9 mouse cellular contexts compared by ENCODE assay signal in genomic region chr3:38887381-38887991, GRCm38 (mm10). TPM values are rescaled to one million over a fixed set of nuclear protein-coding genes. Genes with fewer than 3 reads are reported as not detected.
DNase-seq lines count a peak whose midpoint lies in the region; ATAC-seq and TF ChIP-seq lines count a peak whose summit lies in the region.
"Had no signal": no experiment of that assay in that cellular context is flagged by ENCODE, and none has a peak within 500 bp of the region (broad histone marks: within the 10 kb centered on the region; RNA-seq: fewer than 3 reads in every experiment).

No protein-coding gene starts in this region.

- H3K4me3 ChIP-seq in cortical plate, adult 2 months (ENCODE audit: insufficient read depth, low read length) = peak overlapping the region; percentile 68
- peak overlapping the region; percentile 76 for H3K4me3 ChIP-seq in intestine, embryonic 15.5 days (replicated peaks)
- peak overlapping the region; percentile 87 for H3K4me3 ChIP-seq in limb, embryonic 14.5 days (replicated peaks; ENCODE audit: low read length)
- H3K4me3 ChIP-seq in midbrain, embryonic 15.5 days = peak overlapping the region; percentile 85
- H3K4me3 ChIP-seq: myocyte had no signal

- peaks cover 15% of the 10 kb centered on the region for H3K27me3 ChIP-seq in intestine, embryonic 15.5 days (replicated peaks)
- no peaks in the 10 kb centered on the region for H3K27me3 ChIP-seq in limb, embryonic 14.5 days (ENCODE audit: control insufficient read depth, insufficient read depth, low read length)
- H3K27me3 ChIP-seq in midbrain, embryonic 15.5 days (replicated peaks) = no peaks in the 10 kb centered on the region

- peak overlapping the region; percentile 92 for H3K4me2 ChIP-seq in intestine, embryonic 15.5 days (replicated peaks)
- H3K4me2 ChIP-seq in limb, embryonic 14.5 days (replicated peaks; ENCODE audit: low read depth, low read length, severe bottlenecking) = peak overlapping the region; percentile 90
- H3K4me2 ChIP-seq in midbrain, embryonic 15.5 days = peak overlapping the region; percentile 90

- no peak overlapping the region for H3K27ac ChIP-seq in cortical plate, adult 2 months (ENCODE audit: insufficient read depth, low read length)
- H3K27ac ChIP-seq in intestine, embryonic 15.5 days = no peak overlapping the region
- H3K27ac ChIP-seq in limb, embryonic 14.5 days (replicated peaks; ENCODE audit: low read depth, low read length) = peak overlapping the region; percentile 98; the same call in 1 of the 2 replicates
- H3K27ac ChIP-seq in midbrain, embryonic 15.5 days = peak overlapping the region; percentile 91

- no peaks in the 10 kb centered on the region for H3K9me3 ChIP-seq in intestine, embryonic 15.5 days
- no peaks in the 10 kb centered on the region; the same call in 1 of the 2 replicates for H3K9me3 ChIP-seq in limb, embryonic 14.5 days (ENCODE audit: control insufficient read depth, low read length)
- no peaks in the 10 kb centered on the region for H3K9me3 ChIP-seq in midbrain, embryonic 15.5 days

- TF ChIP-seq POLR2A in cortical plate, adult 2 months (IDR thresholded peaks at IDR 0.05; ENCODE audit: extremely low read depth, insufficient read depth, low read length) = no peak
- TF ChIP-seq POLR2A in limb, embryonic 14.5 days (IDR thresholded peaks at IDR 0.05; ENCODE audit: borderline replicate concordance, extremely low read depth, insufficient read depth, insufficient read length) = no peak

- WGBS in intestine, embryonic 15.5 days = under 1% methylated on average over 47 of the region's 47 CpGs
- WGBS in limb, embryonic 14.5 days = under 1% methylated on average over 47 of the region's 47 CpGs
- WGBS in midbrain, embryonic 15.5 days = under 1% methylated on average over 47 of the region's 47 CpGs

- H3K36me3 ChIP-seq in intestine, embryonic 15.5 days = peaks cover 4% of the 10 kb centered on the region; the same call in 1 of the 2 replicates
- H3K36me3 ChIP-seq in limb, embryonic 14.5 days (ENCODE audit: control insufficient read depth, insufficient read depth, low read length) = peaks cover 37% of the 10 kb centered on the region
- H3K36me3 ChIP-seq in midbrain, embryonic 15.5 days (replicated peaks) = 0 out of 2 replicates have a peak, but pooled peaks cover 4% of the 10 kb centered on the region

- no peaks in the 10 kb centered on the region for H3K4me1 ChIP-seq in cortical plate, adult 2 months (ENCODE audit: control insufficient read depth, insufficient read depth, low read length)
- H3K4me1 ChIP-seq in intestine, embryonic 15.5 days (replicated peaks) = peaks cover 13% of the 10 kb centered on the region; the same call in 1 of the 2 replicates
- peaks cover 24% of the 10 kb centered on the region for H3K4me1 ChIP-seq in limb, embryonic 14.5 days (ENCODE audit: control insufficient read depth, insufficient read depth, low read length)
- peaks cover 51% of the 10 kb centered on the region for H3K4me1 ChIP-seq in midbrain, embryonic 15.5 days

- peak overlapping the region; percentile 78 for H3K9ac ChIP-seq in intestine, embryonic 15.5 days
- H3K9ac ChIP-seq in limb, embryonic 14.5 days (ENCODE audit: low read depth, low read length, severe bottlenecking) = peak overlapping the region; percentile 92
- H3K9ac ChIP-seq in midbrain, embryonic 15.5 days = peak overlapping the region; percentile 79

- ATAC-seq in granulocyte monocyte progenitor cell, adult 5-6 weeks (replicated peaks; ENCODE audit: poor library complexity, severe bottlenecking) = peak; percentile 12; the same call in 1 of the 2 replicates
- 0 out of 2 replicates have a peak, but pooled peaks have one; percentile 18 for ATAC-seq in intestine, embryonic 15.5 days
- no peak for ATAC-seq in limb, embryonic 14.5 days (ENCODE audit: low FRiP score, low read depth)
- peak; percentile 55 for ATAC-seq in midbrain, embryonic 15.5 days (replicated peaks)

- peak; percentile 20; the same call in 1 of the 2 replicates for TF ChIP-seq CTCF in cortical plate, adult 2 months (IDR thresholded peaks at IDR 0.05; ENCODE audit: extremely low read depth, insufficient read depth, low read length)

- peak; percentile 55 for DNase-seq in layer of hippocampus, adult 11-12 months (ENCODE audit: low spot score)
- no peak for DNase-seq in layer of hippocampus, adult 9-11 months
- peak; percentile 41 for DNase-seq in limb, embryonic 14.5 days (ENCODE audit: low spot score)
- DNase-seq in thymus, postnatal 0 days (ENCODE audit: low spot score) = peak; percentile 43

RNA-seq across cellular contexts. Expression of gene Fat4, which starts 0.7 kb away (rescaled TPM):
- 2.5 and 2.9 TPM in 2 replicates for polyA plus RNA-seq in cortical plate, adult 2 months (2012; rRNA removed)
- total RNA-seq in granulocyte monocyte progenitor cell, adult 5-6 weeks (2014; fragmentation: Nextera tagmentation) = not detected in 2 replicates
- not detected in 2 replicates for total RNA-seq in granulocyte monocyte progenitor cell, adult 5-6 weeks (2017)
- polyA plus RNA-seq in intestine, embryonic 15.5 days (2015; fragmentation: Nextera tagmentation; extraction: Ambion mirVana) = 5.1 and 5.3 TPM in 2 replicates
- 23.9 and 27.9 TPM in 2 replicates for polyA plus RNA-seq in limb, embryonic 14.5 days (2012; rRNA removed)
- 22.8 and 25.4 TPM in 2 replicates for polyA plus RNA-seq in limb, embryonic 14.5 days (2014; fragmentation: Nextera tagmentation; extraction: Ambion mirVana)
- 8.2 and 9.2 TPM in 2 replicates for polyA plus RNA-seq in midbrain, embryonic 15.5 days (2015; fragmentation: Nextera tagmentation; extraction: Ambion mirVana)
- 0.53 and 0.65 TPM in 2 replicates for polyA plus RNA-seq in thymus, postnatal 0 days (2015; fragmentation: Nextera tagmentation; extraction: Ambion mirVana)

Comparison
In these comparisons a context has a peak if more than half of its experiments do, and no peak if none do; other contexts are left out.
1. H3K27ac ChIP-seq: peak in limb, embryonic 14.5 days (single experiment) and midbrain, embryonic 15.5 days (single experiment); none in cortical plate, adult 2 months (single experiment) and intestine, embryonic 15.5 days (single experiment).
2. Peak in every context shown above with its lines, with median percentiles within 50 percentile points of each other: H3K4me3 ChIP-seq, H3K4me2 ChIP-seq and H3K9ac ChIP-seq.